Mouse (Mus musculus): Measurements from ENCODE around the gene Hspb2. TPM values are rescaled to one million over a fixed set of nuclear protein-coding genes. Genes with fewer than 3 reads are reported as not detected.
A peak's percentile ranks its signal among the peaks of the same experiment; 100 is the strongest.

Hspb2 gene
- polyA plus RNA-seq, 1 experiment from 2014 or later: 285 TPM

GRCm38 (mm10) chr9:50770011-50770410, 17.9 kb upstream of the Hspb2 start:
- peaks cover 10% of the 10 kb centered on the region for H3K36me3 ChIP-seq
- peaks cover 13% of the 10 kb centered on the region for H3K4me1 ChIP-seq (replicated peaks)
- H3K27me3 ChIP-seq (replicated peaks): no peaks in the 10 kb centered on the region
- H3K4me2 ChIP-seq: no peak overlapping the region
- WGBS: 64% methylated on average over 2 of the region's 2 CpGs
- no peak for ATAC-seq (ENCODE audit: insufficient number of reproducible peaks, low FRiP score)
- H3K9me3 ChIP-seq (replicated peaks): no peaks in the 10 kb centered on the region
- H3K4me3 ChIP-seq: no peak overlapping the region
- no peak overlapping the region for H3K27ac ChIP-seq (ENCODE audit: poor library complexity, severe bottlenecking)
- no peak overlapping the region for H3K9ac ChIP-seq

- no peaks in the 10 kb centered on the region for H3K9me3 ChIP-seq (replicated peaks)
- H3K4me1 ChIP-seq (replicated peaks): peaks cover 13% of the 10 kb centered on the region
- peak within 1 kb of the TSS; percentile 92 for H3K4me2 ChIP-seq
- H3K4me3 ChIP-seq: peak within 1 kb of the TSS; percentile 62
- H3K27me3 ChIP-seq (replicated peaks): no peaks in the 10 kb centered on the region
- H3K27ac ChIP-seq (ENCODE audit: poor library complexity, severe bottlenecking): peak within 1 kb of the TSS; percentile 91
- peak; percentile 98 for ATAC-seq (ENCODE audit: insufficient number of reproducible peaks, low FRiP score)
- H3K36me3 ChIP-seq: peaks cover 10% of the 10 kb centered on the region
- 3% methylated on average over 59 of the region's 59 CpGs for WGBS
- peak within 1 kb of the TSS; percentile 70 for H3K9ac ChIP-seq
Observed at GRCm38 (mm10) chr9:50768107-50769002, 16.2 kb upstream of the Hspb2 start, which contains the start of gene Fdxacb1. TSS of gene Fdxacb1 (plus strand) at chr9:50768236.

GRCm38 (mm10) chr9:50767531-50768106, 15.5 kb upstream of the Hspb2 start:
- peak overlapping the region; percentile 62 for H3K4me3 ChIP-seq
- H3K27me3 ChIP-seq (replicated peaks): no peaks in the 10 kb centered on the region
- ATAC-seq (ENCODE audit: insufficient number of reproducible peaks, low FRiP score): peak; percentile 1; the same call in 1 of the 2 replicates
- H3K9me3 ChIP-seq (replicated peaks): no peaks in the 10 kb centered on the region
- WGBS: 6% methylated on average over 17 of the region's 17 CpGs
- H3K9ac ChIP-seq: peak overlapping the region; percentile 70
- peak overlapping the region; percentile 91 for H3K27ac ChIP-seq (ENCODE audit: poor library complexity, severe bottlenecking)
- peaks cover 10% of the 10 kb centered on the region for H3K36me3 ChIP-seq
- H3K4me2 ChIP-seq: peak overlapping the region; percentile 92
- H3K4me1 ChIP-seq (replicated peaks): peaks cover 13% of the 10 kb centered on the region

- no peak overlapping the region for H3K4me2 ChIP-seq
- peaks cover 4% of the 10 kb centered on the region for H3K4me1 ChIP-seq (replicated peaks)
- H3K9ac ChIP-seq: no peak overlapping the region
- no peaks in the 10 kb centered on the region for H3K27me3 ChIP-seq (replicated peaks)
- no peaks in the 10 kb centered on the region for H3K9me3 ChIP-seq (replicated peaks)
- no peak overlapping the region for H3K27ac ChIP-seq (ENCODE audit: poor library complexity, severe bottlenecking)
- no peak for ATAC-seq (ENCODE audit: insufficient number of reproducible peaks, low FRiP score)
- WGBS: 64% methylated on average over 1 of the region's 1 CpGs
- H3K4me3 ChIP-seq: no peak overlapping the region
- H3K36me3 ChIP-seq: no peaks in the 10 kb centered on the region; the same call in 1 of the 2 replicates
Observed at GRCm38 (mm10) chr9:50763331-50763730, 11.2 kb upstream of the Hspb2 start.

- Histone ChIP-seq H3K9me3 (replicated peaks) (no peaks in the 10 kb centered on the region), H3K27ac (ENCODE audit: poor library complexity, severe bottlenecking) (no peak overlapping the region), H3K36me3 (peaks cover 3% of the 10 kb centered on the region), H3K4me2 (no peak overlapping the region), H3K27me3 (replicated peaks) (no peaks in the 10 kb centered on the region), H3K9ac (no peak overlapping the region), H3K4me3 (no peak overlapping the region), H3K4me1 (replicated peaks) (no peaks in the 10 kb centered on the region)
- no peak for ATAC-seq (ENCODE audit: insufficient number of reproducible peaks, low FRiP score)
- WGBS: 61% methylated on average over 6 of the region's 6 CpGs
Observed at GRCm38 (mm10) chr9:50761520-50762243, 9.5 kb upstream of the Hspb2 start.

GRCm38 (mm10) chr9:50756711-50757110, 4.6 kb upstream of the Hspb2 start:
- H3K9ac ChIP-seq: no peak overlapping the region
- peaks cover 21% of the 10 kb centered on the region for H3K36me3 ChIP-seq
- H3K9me3 ChIP-seq (replicated peaks): no peaks in the 10 kb centered on the region
- H3K27ac ChIP-seq (ENCODE audit: poor library complexity, severe bottlenecking): no peak overlapping the region
- no peak for ATAC-seq (ENCODE audit: insufficient number of reproducible peaks, low FRiP score)
- no peak overlapping the region for H3K4me3 ChIP-seq
- H3K4me2 ChIP-seq: no peak overlapping the region
- WGBS: 65% methylated on average over 5 of the region's 5 CpGs
- peaks cover 28% of the 10 kb centered on the region for H3K4me1 ChIP-seq (replicated peaks)
- H3K27me3 ChIP-seq (replicated peaks): no peaks in the 10 kb centered on the region

- WGBS: 9% methylated on average over 7 of the region's 7 CpGs
- no peak for ATAC-seq (ENCODE audit: insufficient number of reproducible peaks, low FRiP score)
- peaks cover 32% of the 10 kb centered on the region for H3K4me1 ChIP-seq (replicated peaks)
- peak overlapping the region; percentile 66 for H3K4me2 ChIP-seq
- peaks cover 21% of the 10 kb centered on the region for H3K36me3 ChIP-seq
- peak overlapping the region; percentile 99 for H3K27ac ChIP-seq (ENCODE audit: poor library complexity, severe bottlenecking)
- H3K9me3 ChIP-seq (replicated peaks): no peaks in the 10 kb centered on the region
- no peaks in the 10 kb centered on the region for H3K27me3 ChIP-seq (replicated peaks)
- peak overlapping the region; percentile 93 for H3K9ac ChIP-seq
- peak overlapping the region; percentile 74 for H3K4me3 ChIP-seq
Observed at GRCm38 (mm10) chr9:50753947-50754346, 1.8 kb upstream of the Hspb2 start.

GRCm38 (mm10) chr9:50752784-50753615, 846 bp upstream of the Hspb2 start:
- Histone ChIP-seq H3K27me3 (replicated peaks) (no peaks in the 10 kb centered on the region), H3K4me3 (peak overlapping the region; percentile 74), H3K36me3 (peaks cover 21% of the 10 kb centered on the region), H3K9me3 (replicated peaks) (no peaks in the 10 kb centered on the region), H3K27ac (ENCODE audit: poor library complexity, severe bottlenecking) (peak overlapping the region; percentile 99), H3K4me1 (replicated peaks) (peaks cover 37% of the 10 kb centered on the region), H3K9ac (peak overlapping the region; percentile 93), H3K4me2 (peak overlapping the region; percentile 66)
- ATAC-seq (ENCODE audit: insufficient number of reproducible peaks, low FRiP score): peak; percentile 84
- 34% methylated on average over 17 of the region's 17 CpGs for WGBS

GRCm38 (mm10) chr9:50751323-50751722, 831 bp downstream of the Hspb2 start, which contains the start of gene Cryab:
TSS of gene Cryab (plus strand) at chr9:50751325.
- no peak; the same call in 1 of the 2 replicates for ATAC-seq (ENCODE audit: insufficient number of reproducible peaks, low FRiP score)
- Histone ChIP-seq H3K27me3 (replicated peaks) (no peaks in the 10 kb centered on the region), H3K36me3 (peaks cover 15% of the 10 kb centered on the region), H3K4me3 (peak within 1 kb of the TSS; percentile 74), H3K4me1 (replicated peaks) (peaks cover 52% of the 10 kb centered on the region), H3K4me2 (peak within 1 kb of the TSS; percentile 66), H3K9ac (peak within 1 kb of the TSS; percentile 93), H3K27ac (ENCODE audit: poor library complexity, severe bottlenecking) (peak within 1 kb of the TSS; percentile 99), H3K9me3 (replicated peaks) (no peaks in the 10 kb centered on the region)
- WGBS: 31% methylated on average over 22 of the region's 22 CpGs

GRCm38 (mm10) chr9:50750706-50751105, 1.4 kb downstream of the Hspb2 start:
- Histone ChIP-seq H3K27ac (ENCODE audit: poor library complexity, severe bottlenecking) (peak overlapping the region; percentile 99), H3K9ac (peak overlapping the region; percentile 93), H3K4me3 (peak overlapping the region; percentile 74), H3K27me3 (replicated peaks) (no peaks in the 10 kb centered on the region), H3K4me1 (replicated peaks) (peaks cover 51% of the 10 kb centered on the region), H3K9me3 (replicated peaks) (no peaks in the 10 kb centered on the region), H3K4me2 (peak overlapping the region; percentile 66), H3K36me3 (peaks cover 9% of the 10 kb centered on the region)
- WGBS: 42% methylated on average over 6 of the region's 6 CpGs
- ATAC-seq (ENCODE audit: insufficient number of reproducible peaks, low FRiP score): no peak
